Mouse (Mus musculus) frontal cortex, postnatal 14 days (tissue): ENCODE measurements around the gene Scn1b.

Source experiments
- DNase-seq, 2 experiments: peaks; one replicate each; pipeline ENCODE4 v3.0.0; 2022; ENCODE audit warnings: low spot score in 2 of 2

Scn1b gene

DNA sequence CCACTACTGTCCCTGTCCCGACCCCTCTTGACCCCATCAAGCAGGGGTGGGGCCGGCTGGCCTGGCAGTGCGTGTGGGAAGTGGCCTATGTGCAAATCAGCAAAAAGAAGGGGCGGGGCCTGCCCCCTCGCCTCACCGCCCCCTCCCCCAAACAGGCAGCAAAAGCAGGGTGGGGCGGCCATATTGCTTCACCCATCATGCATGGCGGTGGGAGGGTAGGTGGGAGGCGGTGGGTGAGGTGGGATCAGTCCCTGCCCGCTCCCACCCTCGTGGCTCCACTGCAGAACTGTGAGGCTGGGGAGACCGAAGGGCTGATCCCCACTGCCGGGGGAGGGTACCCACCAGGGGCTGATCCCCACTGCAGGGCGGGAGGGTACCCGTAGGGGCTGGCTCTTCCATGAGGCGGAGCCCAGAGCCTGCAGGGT, 10.1 kb downstream of the Scn1b start:
- no peak for DNase-seq

DNA sequence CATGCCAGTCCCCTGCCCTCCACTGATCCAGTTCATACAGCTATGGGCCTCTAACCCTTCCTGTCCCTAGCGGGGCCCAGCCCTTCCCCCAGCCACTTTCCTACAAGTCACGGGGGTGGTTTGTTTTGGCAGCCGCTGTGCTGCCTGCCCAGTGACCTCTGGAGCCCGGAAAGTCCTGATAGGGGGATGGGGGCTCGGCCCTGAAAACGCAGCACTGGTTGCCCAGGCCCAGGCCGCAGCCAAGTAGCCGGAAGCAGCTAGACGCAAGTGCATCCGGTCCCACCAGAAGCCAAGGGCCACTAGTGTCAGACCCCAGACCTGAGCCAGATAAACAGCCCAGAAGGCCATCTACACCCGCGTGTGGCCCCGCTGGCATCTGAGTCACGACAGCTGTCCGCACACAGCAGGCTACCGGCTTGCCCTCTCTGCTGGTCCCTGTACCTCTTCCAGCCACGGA, 11.2 kb downstream of the Scn1b start:
- DNase-seq, result peak in 1 of 2 experiments; percentile 58

DNA sequence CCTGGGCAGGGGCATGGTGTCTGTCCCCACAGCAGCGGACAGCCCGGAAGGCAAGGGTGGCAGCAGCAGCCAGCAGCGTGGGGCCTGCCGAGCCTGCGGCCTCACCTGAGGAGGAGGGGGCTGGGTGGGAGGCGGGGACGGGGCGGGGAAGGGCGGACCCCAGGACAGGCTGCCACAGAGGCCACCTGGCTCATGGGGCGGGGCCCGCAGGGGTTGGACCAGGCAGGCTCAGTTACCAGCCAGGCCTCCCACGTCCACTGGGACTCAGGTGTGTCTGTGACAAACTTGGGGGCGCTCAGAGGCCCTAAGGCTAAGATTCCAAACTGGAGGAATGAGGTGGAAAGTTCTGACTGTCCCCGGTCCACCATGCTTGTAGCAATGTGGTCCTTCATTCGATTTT, 11.6 kb downstream of the Scn1b start, which contains the start of gene Hpn:
Hpn (minus strand) TSS at position 109 of the 400 bp plus-strand sequence.
- no peak for DNase-seq

DNA sequence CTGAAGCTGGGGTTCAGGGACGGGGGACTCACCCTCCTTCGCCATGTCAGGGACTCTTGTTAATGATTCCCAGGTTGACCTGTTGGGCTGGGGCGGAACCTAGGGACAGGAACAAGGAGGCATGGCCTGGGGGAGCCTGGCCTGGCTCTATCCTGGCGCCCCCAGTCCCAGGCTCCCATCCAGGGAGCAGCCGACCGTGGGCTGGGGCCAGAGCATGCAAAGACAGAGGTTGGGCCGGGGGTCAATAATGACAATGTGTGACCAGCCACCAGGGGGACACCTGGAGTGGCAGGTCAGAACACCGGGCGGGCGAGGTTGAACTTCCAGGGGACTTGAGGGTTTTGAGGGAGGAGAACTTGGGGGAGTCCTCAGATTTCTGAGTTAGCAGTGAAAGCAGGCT, 12.2 kb downstream of the Scn1b start:
- no peak for DNase-seq

DNA sequence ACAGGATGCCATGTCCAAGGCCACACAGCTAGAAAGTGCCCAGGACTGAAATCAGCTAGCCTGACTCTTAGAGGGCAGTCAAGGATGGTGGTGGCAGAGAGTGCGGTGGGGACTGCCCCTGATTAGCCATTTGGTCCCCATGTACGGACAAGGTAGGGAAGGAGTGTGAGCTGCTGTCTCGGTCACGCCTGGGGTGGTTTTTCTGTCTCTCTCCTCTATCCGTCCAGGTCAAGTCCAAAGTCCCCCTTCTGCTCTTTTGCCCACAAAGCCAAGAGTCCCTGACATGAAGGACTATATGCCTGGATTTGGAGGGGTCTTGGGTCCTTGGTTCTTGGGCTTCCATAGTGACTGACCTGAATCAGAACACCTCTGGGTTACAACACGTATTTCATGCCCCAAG, 13.0 kb downstream of the Scn1b start:
- DNase-seq, result no peak

DNA sequence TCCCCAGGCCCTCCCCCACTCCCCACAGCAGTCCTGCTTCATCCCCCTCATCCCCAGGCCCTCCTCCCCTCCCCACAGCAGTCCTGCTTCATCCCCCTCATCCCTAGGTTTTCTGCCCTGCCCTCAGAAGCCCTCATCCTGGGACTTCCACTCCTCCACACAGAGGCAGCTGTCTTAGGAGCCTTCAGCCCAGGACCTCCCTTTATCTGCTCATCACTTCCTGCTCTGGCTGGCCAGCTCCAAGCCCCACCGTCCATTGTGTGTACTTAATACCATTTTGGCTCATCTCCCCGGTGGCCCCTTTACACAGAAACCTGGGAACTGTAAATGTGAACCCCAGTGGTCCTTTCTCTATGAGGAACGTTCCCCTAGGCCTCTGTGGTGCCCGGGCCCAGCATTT, 14.8 kb downstream of the Scn1b start:
- DNase-seq, result no peak

DNA sequence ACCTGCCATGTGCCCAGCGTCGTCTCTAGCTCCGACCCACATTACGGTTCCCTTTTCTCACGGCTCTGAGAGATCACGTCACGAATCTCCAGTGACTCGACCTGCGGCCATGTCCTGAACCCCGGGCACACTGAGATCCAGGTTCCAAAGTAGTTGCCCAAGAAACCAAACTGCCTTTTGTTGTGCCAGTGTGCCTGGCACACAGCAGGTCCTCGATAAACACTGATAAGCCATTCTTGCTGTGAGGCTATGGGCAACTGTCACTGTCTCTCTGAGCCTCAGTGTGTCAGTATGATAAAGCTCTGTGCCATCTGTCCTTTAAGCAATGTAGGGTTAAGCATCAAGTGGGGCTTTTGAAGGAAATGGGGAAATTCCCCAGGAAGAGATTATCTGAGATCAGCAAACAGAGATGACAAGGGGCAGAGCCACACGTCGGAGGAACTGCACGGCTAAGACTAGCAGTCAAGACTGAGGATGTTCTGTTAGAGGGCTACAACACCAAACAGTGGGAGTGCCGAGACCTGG, 15.9 kb downstream of the Scn1b start:
- DNase-seq, result no peak

DNA sequence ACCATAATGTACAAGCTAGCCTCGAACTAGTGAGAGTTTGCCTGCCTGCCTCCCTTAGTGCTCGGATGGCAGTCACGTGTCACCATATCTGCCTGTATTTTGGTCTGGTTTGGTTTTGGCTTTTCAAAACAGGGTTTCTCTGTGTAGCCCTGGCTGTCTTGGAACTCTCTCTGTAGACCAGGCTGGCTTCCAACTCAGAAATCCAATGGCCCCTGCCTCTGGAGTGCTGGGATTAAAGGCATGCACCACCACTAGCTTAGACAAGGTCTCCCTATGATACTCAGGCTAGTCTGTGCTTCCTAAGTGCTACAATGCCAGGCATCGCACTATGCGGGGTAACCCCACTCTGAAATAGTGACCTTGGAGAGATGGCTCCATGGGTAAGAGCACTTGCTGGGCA, 17.0 kb downstream of the Scn1b start:
- DNase-seq, result no peak

DNA sequence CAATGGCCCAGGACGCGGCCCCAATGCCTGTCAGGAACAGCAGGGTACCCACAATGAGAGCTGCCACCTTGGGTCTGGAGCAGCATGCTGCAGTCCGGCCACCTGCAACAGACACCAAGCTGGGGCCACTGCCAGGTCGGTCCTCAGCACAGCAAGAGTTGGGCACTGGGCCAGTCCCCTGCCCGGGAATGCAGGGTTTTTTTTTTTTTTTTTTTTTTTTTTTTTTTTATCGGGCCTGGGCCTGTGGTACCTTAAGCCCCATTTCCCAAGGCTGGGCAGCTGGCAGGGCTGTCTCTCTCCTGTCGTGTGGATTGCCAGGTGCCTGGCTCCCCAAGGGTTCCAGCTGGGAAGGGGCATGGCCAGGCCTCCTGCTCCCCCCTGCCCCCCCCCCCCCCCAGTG, 17.7 kb downstream of the Scn1b start:
- DNase-seq, result no peak

DNA sequence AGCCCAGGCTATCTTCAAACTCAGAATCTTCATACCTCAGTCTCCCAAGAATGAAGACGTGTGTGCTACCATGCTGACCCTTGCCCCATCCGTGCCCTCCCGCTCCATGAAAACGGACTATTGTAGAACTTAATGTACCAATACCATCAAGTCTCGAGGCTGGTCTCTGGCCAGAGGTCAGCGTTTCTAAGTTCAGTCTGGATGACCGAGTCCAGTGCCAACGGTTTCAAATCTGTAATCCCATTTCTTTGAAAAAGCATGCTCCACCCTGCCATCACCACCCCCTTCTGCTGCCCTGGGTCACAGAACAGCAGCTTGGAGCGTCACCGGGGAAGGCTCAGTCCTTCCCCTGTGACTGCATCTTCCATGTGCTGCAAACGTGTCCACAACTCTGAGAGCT, 19.0 kb downstream of the Scn1b start:
- no peak for DNase-seq

DNA sequence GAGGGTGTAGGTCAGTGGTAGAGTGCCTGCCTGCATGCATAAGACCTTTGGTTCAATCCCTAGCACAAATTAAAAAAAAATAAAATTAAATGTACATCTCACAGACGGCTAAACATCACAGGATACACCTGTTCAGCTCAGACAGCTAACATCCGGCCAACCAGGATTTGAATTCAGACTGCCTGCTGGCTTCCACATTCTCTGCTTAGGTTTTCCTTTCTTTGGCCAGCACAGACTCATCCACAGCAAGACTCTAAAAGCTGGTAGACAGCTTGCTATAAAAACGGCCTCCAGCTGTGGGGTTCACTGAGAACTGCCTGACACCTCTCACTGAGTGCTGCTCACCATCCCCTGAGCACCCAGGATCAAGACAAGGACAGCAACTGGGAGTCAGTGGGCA, 20.6 kb downstream of the Scn1b start:
- DNase-seq, result no peak

DNA sequence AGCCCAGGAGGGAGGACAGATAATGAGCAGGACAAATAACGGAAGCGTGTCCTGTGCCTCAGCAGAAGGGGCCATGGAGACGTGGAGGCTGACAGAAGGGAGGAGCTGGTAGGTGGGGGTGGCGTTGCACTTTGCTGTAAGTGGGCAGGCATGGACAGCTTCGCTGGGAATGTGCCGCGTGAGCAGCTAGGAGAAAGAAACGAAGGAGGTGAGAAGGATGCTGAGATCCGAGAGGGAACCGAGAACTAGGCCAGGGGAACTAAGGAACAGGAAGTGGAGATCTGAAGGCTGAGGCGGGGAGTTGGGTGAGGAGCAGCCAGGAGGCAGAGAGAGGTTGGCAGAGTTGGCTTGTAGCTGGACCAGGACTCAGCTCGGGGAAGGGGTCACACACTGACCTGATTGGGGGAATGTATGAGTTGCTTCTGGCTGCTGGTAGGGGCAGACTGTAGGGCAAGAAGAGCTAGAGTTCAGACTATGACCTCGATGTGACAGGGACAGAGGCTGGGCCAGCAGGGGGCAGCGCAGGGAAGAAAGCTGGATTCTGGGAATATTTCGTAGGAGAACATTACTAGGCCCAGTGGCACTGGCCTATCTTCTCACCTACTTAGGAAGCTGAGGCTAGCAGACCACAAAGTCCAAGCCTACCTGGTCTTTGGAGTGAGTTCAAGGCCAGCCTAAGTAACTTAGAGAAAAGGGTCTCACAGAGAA, 21.6 kb downstream of the Scn1b start:
- DNase-seq, result no peak

DNA sequence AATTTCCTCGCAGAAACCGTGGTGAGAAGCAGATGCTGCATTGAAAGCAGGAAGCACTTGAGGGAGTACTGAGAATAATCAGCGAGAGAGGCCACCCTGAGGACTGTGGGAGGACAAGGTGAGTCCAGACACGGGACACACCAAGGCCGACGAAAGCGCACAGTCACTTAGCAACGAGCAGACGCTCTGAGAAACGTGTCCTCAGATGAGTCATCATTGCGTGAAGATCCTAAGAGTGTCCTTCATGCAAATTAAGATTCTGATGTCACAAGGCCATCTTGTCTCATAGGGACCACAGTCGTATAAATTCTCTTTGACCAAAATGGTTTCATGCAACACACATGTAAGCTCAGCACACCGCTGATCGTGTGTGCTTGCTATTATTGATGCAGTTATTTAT, 26.0 kb downstream of the Scn1b start:
- no peak for DNase-seq

DNA sequence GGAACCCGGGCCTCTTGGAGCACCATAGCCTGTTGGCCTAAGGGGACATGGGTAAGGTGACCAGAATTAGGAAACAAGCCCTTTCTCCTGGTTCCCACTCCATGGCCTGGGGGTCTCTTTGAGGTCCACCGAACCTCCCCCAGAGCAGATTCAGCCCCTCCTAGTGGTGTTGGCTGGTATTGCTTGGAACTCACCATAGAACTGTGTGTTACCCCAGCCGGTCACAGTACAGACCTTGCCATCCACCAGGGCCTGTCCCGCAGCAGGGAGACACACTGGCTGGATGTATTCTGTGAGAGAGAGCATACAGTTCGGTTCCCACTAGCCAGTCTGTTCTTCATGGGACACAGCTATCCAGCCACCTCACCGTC, 27.2 kb downstream of the Scn1b start:
- no peak for DNase-seq

DNA sequence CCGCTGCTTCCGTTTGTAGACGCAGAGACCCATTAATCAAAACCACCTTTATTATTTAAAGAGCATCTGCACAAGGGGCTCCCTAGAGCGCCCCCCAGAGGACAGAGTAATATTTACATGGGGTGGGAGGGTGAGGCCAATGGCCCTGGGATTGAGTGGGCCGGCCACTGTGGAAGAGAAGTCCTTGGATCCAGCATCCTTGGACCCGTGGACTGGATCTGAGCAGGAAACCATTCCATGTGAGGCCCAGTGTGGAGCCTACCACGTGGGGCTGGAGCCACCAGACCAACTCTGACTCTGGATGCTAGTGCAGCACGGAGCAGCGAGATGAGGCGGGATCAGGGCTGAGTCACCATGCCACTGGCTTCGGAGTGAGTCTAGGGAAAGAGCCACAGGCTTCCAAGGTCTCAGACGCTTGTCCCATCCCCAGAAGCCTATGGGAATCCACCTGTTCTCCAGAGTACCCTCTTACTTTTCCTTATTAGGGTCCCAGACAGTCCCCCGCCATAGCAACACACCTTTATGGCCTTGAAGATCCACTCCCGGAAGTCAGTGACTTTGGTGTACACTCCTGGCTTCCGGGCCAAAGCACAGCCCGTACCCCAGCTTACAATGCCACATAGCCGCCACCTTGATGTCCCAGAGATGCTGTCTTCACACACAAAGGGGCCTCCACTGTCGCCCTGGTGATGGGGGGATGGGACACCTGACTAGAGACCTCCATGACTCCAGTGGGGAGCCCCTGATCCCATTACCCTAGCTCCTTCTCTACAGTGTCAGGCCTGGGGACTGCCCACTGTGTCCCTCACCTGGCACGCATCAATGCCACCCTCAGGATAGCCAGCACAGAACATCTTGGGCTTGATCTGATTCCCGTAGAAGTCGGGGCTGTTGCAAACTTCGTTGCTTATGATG, 27.8 kb downstream of the Scn1b start:
- no peak for DNase-seq

DNA sequence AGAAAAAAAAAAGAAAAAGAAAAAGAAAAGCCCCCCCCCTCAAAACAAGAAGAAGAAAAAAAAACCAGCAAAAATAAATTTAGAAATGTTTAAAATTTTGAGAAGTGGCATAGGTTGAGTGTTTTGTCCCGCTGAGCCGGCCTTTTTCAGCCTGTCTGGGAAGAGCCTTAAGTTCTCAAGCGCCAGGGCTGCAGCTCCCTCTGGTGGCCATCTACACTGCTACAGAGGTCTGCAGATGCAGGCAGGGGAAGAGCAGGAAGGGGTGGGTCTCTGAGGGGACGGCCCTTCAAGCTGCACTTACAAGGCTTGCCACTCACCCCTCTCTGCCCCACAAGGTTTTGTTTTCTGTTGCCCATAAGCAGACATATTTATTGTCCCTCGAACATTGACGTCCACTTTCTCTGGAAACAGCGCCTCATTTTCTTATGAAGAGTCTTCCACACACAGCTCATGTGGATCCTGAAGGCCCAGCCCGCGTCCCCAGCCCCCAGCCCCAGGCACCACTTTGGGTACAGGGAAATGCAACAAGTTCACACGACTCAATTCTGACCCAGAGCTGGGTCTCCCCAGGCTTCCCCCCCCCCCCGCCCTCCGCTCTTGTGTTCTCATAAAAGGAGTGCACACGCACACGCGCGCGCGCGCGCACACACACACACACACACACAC, 29.1 kb downstream of the Scn1b start:
- peak; percentile 77 to 89 for DNase-seq

DNA sequence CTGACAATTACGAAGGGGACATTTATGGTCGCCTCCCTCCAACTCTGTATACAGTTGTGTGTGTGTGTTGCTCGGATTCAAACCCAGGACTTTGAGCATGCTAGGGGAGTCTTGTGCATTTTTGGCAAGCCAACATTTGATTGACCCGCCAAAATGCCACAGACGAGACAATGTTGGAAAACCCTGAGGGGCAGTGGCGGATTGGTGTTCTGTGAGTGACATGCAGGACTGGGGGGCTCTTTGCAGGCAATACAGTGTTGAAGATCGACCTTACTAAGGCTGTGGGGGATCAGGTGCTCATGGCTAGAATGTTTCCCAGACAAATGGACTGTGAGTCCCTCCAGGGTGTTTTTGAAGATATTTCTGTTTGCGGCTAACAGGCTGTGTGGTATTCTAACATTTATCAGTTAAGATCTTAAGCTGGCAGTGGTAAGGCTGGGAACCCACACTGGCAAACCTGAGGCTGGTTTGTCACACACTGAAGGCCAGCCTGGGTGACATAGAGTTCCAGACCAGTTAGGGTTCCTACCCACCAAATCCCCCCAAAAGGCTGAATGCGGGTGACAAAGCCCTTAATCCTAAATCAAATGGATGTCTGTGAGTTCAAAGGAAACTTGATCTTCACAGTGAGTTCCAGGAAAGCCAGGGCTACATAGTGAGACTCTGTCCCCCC, 29.8 kb downstream of the Scn1b start:
- no peak for DNase-seq

DNA sequence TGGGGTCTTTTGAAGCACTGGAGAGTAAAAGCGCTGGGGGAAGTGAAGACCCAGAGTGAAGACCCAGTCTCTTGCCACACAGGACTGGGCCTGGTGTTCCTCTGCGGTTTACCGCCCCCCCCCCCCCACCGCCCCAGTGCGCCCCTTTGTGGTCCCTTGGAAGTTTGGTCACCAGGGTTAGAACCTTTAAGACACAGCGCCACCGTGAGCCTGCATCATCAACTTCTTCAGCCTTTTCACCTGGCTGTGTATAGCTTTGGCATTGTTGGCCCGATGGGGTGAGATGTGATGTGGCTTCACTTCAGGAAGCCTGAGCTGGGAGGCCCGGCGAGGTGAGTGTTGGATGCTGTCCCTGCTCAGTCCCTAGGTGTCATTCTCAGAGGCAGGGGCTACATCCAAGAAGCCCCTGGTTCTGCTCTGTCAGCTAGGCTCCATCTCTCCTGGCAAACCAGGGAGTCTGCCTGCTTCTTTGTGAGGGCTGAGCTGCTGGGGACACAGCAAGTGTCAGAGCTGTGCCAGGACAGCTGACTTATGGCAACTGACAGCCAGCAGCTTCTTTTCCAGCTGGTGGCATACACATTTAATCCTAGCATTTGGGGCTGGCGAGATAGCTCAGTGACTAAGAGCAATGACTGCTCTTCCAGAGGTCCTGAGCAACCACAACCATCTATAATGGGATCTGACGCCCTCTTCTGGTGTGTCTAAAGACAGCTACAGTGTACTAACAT, 31.9 kb downstream of the Scn1b start:
- DNase-seq, result no peak

DNA sequence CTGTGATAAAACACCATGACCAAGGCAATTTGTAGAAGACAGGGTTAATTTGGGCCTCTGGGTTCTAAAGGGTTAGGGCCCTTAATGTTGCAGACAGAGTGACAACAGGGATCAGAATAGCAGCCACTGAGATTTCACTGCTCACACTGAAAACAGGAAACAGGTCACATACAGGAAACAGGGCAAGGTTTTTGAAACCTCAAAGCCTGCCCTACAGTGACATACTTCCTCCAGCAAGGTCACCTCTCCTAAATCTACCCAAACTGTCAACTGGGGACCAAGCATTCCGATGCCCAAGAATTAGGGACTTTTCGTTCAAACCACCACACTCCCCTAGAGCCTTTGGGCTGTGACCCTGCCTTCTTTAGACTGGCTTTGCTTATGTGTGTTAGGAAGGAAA, 37.1 kb downstream of the Scn1b start:
- DNase-seq, result no peak

DNA sequence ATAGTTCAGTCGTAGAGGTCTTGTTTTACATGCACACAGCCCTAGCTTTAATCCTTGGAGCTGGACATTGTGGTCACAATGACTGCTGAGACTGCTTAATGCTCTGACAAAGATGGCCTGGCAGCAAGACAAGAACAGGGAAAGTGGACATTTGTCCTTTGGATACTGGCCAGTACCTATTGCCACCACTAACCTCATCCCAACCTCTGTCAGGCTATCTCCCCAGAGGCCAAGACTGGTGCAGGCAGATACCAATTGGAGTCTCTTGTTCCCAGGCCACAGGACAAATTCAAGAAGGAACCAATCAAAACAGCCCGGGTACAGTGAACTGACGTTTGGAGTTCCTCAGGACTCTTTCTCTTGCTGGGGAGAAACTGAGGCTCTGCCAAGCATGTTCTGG, 38.6 kb downstream of the Scn1b start:
- no peak for DNase-seq

DNA sequence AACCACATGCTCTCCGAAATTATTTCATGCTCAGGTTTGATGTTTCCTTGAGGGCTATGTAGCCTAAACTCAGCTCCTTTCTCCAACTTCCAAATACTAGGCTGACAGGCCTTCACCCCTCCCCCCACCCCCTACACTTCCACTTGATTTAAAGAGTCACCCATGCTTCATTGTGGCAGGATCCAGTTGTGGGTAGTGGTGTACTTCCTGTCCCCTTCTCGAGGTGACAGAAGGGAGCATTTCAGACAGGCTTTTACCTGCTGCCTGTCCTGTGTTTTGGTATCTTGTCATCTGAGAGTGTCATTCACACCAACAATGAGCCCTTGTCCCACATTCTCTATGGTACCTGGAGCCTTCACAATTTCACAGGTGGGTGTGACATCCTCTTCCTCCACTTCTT, 39.5 kb downstream of the Scn1b start:
- DNase-seq, result no peak
